Mouse (Mus musculus) mouse trophoblast stem cell (cell line): ENCODE measurements around the gene Polr1d.

Source experiments
- in situ Hi-C, 2 experiments: fragments of 300-500 bp; cut with MseI, MboI; formaldehyde crosslinking; loops; 2 replicates in 1 of 2; 3 replicates in 1 of 2; pipeline ENCODE4 v1.15.1; 2025

Gene Polr1d

DNA sequence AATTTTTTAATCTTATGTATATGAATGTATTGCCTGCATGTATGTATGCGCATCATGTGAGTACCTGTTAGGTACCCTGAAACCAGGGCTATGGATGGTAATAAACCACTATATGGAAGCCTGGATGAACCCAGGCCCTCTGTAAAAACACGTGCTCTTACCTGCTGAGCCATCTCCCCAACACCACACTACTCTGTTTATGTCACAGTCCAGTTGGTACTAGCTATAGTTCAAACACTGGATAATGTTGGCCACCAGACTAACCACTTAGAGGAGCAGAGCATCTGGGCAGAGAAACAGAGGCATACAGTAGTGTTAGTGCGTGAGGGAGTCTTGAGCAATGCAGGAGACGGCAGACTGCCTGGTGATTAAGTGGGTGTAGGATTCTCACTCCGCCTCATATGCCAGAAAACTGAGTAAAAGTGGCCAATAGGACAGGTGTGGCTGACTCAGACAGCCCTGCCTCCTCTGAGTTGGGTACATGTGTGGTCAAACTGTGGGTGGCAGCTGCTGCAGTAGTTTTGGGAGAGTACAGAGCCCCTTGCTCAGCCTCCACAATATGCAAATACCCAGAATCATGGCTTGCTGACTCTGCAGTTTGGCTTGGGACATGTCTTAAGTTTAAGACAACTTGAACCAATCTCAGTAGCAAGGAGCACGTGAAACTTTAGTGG, 21.1 kb upstream of the Polr1d start:
- in situ Hi-C loops: no loop called here

- in situ Hi-C loops: no loop called here
Measured at GRCm38 (mm10) chr5:147056712-147057290, 20.0 kb upstream of the Polr1d start.

DNA sequence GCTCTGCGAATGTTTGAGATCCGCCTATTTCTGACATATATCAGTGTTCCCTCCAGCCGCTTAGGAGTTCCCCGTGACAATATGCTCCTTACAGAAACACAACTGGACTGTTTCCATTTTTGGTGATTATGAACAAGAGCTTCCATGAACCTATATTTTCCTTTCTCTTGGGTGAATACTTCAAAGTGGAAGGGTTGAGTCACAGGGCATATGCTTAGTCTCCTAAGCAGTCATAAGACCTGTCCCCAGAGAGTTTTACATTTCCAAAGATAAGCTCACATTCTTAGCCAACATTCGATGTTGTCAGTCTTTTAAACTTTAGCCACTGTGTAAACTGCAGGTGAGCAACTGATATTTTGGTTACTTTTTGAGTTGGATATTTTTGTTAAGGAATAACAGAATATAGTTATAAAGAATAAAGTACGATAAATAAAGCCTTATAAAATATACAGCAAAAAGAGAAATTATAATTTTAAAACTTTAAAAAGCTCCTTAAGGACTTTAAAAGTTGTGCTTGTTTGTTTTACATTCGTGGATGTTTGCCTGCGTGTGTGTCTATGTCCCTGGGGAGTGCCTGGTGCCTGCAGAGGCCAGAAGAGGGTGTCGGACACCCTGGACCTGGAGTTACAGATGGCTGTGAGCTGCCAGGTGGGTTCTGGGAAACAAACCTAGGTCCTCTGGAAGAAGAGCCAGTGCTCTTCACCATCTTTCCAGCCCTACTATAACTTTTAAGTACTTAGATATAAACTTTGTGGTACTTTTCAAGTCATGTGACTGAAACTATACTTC, 19.0 kb upstream of the Polr1d start:
- in situ Hi-C loops: no loop called here

- in situ Hi-C loops: no loop called here
Measured at GRCm38 (mm10) chr5:147058661-147059060, 18.2 kb upstream of the Polr1d start.

DNA sequence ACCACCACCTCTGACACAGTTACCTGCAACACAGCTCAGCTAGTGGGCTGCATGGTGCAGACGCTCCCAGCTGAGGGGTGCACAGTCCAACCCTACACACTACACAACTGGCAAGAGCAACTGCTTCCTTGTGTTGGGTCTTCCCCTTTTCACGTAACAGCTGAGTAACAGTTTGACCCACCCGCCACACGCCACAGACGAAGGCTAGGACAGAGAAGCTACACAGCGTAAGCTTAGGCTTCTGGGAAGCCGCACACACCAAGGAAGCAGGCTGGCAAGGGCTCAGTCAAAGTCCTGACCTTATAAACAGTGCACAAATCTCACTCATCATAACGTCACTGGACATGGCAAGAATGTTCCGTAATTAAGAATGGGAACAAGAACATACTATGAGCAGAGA, 17.5 kb upstream of the Polr1d start:
- in situ Hi-C loops: no loop called here

GRCm38 (mm10) chr5:147060024-147060423, 16.8 kb upstream of the Polr1d start:
- in situ Hi-C loops: no loop called here

DNA sequence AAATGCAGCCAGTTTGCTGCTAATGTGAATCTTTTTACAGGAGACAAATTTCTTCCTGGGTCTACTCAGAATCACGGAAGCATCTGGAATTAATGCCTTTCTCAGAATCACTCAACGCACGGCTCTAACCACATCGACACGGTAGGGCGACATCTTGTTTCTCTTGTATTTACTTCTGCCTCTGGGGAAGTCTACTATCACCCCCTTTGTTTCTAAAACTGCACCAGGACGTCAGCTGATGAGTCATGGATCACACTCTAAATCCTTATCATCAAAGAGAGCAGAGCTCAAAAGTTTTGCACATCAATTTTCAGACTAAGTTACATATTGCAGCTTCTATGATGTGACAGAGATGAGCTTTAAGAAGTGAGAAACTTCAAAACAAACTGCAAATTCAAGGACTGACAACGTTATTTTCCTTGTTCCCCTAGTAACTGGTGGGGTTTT, 13.6 kb upstream of the Polr1d start:
- in situ Hi-C loops: no loop called here

- in situ Hi-C loops: no loop called here
Measured at GRCm38 (mm10) chr5:147066129-147066528, 10.7 kb upstream of the Polr1d start.

- in situ Hi-C loops: no loop called here
Measured at GRCm38 (mm10) chr5:147066965-147067364, 9.9 kb upstream of the Polr1d start.

DNA sequence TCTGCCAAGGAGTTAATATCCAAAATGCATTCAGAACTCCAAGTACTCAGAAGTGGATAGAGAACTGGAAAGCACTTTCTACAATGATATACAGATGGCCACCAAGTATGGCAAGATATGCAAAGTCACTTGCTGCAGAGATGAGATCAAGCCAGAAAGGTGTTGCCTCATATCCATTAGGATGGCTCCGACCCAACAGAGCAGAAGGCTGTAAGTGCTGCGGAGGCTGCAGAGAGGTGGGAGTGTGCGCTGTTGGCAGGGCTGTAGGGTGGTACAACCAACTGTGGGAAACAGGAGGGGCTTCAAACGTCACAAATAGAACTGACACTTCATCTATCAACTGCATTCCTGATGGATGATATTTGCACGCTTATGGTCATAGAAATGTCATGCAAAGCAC, 8.0 kb upstream of the Polr1d start:
- in situ Hi-C loops: no loop called here

DNA sequence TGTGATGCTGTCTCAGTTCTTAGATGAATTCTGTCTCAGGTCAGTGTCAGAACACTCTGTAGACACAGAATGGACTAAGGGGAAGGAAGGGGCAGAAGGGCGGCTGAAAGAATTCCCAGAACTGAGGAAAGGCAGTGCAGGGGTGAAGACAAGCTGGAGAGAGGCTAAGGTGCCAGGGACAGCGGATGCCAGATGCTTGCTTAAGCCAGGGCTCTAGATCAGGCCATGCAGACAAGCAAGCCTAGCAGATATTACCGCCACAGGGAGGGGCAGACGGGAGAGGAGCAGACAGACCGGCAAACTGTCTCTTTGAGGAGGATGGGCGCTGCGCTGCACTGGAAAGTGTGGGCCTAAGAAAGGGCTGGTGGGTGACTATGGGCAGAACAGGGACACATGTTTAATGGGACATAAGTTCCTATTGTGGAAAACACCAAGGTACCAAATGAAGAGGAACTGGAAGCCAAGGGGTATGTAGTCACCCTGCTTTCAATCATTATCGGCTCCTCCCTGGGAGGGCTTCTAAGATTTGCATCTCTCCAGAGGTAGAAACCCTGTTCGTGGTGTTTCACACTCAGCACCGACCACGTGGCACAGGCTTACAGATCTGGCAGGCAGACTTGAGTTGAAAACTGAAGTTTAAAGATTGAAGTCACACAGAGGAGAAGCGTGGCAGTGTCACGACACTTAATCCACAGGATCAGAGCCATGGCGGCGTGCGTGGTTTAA, 5.9 kb upstream of the Polr1d start:
- in situ Hi-C loops: no loop called here

DNA sequence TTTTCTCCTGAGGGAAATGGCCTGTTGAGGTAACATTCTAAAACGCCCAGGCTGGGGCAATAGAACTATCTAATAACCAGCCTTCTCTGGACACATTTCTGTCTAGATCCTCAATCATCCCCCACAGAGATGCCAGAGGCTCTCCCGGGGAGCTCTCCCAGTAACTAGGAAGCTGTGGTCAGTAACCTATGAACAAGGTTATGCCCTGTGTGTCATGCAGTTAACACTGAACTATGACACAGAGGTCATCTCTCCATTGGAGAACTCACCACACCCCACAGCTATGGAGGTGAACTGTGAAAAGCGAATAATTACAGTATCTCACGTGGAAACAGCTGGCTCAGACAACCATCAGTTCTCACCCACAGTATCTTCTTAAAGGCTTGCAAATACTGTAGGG, 5.0 kb upstream of the Polr1d start:
- in situ Hi-C loops: no loop called here

GRCm38 (mm10) chr5:147073805-147074204, 3.0 kb upstream of the Polr1d start:
- in situ Hi-C loops: no loop called here

GRCm38 (mm10) chr5:147075103-147076025, 1.5 kb upstream of the Polr1d start:
- in situ Hi-C loops: no loop called here

DNA sequence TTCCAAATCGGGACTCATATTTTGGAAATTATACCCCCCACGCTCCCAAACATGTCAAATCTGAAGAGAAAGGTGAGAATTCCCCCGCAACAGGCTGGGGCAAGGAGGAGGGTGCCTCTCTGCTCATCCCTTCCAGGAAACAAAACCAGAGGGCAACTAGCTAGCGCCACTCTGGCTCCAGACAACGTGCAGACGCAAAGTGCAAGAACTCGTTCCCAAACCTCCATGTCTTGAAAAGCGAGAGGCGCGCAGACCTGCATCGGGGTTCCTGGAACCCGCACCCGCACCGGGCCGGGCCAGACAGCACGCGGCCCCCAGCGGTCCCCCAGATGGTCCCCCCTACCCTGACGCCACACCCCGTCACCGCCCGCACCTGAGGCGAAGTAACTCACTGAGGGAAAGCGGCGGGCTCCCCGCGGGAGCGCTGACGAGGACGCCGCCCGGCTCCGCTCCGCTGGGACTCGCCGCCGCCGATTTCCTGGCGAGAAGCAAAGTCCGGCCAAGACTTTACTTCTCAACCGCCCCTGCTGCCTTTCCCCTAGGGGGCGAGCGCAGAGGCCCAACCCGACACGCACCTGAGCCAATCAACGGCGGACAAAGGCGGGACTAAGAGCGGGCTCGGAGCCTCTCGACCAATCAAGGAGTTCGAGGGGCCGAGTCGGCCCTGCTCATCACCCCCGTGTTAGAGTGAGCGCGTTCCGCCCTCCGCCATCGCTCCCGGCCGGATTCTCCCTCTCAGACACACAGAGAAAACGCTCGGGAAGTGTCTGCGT, 638 bp upstream of the Polr1d start, which contains the start of gene Lnx2:
Lnx2 (minus strand) TSS at position 561 of the 773 bp plus-strand sequence.
- in situ Hi-C loops: no loop called here

DNA sequence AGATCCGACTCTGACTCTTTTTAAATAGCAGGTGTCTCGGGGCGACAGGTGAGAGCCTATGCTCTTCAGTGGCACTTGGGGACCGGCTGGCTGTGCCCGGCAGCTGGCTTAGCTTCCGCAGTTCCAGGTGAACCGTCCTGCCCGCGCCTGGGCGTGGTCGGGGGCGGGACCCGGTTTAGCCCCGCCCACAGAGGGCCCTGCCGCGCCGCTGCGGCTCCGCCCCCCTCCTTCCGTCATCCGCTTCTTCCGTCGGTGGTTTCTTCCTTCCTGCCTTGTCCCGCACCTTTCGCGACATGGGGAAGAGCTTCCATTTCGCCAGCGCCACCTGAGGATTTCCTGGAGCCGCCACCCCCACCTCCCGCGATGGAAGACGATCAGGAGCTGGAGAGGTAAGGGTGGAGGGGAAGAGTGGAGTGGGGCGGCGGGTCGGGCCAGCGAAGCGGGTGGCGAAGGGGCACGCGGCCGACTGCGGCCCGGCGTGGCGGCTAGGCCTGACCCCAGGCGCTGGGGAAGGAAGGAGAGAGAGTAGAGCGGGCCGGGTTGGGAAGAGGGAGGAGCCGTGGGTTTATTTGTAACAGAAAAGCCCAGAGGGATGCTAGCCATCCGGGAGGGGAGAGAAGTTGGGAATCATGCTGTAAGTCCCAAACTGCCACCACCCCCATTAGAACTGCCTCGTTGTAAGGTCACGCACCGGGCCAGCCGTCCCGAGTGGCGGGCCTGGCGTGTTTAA, 620 bp downstream of the Polr1d start:
- in situ Hi-C loops: no loop called here

DNA sequence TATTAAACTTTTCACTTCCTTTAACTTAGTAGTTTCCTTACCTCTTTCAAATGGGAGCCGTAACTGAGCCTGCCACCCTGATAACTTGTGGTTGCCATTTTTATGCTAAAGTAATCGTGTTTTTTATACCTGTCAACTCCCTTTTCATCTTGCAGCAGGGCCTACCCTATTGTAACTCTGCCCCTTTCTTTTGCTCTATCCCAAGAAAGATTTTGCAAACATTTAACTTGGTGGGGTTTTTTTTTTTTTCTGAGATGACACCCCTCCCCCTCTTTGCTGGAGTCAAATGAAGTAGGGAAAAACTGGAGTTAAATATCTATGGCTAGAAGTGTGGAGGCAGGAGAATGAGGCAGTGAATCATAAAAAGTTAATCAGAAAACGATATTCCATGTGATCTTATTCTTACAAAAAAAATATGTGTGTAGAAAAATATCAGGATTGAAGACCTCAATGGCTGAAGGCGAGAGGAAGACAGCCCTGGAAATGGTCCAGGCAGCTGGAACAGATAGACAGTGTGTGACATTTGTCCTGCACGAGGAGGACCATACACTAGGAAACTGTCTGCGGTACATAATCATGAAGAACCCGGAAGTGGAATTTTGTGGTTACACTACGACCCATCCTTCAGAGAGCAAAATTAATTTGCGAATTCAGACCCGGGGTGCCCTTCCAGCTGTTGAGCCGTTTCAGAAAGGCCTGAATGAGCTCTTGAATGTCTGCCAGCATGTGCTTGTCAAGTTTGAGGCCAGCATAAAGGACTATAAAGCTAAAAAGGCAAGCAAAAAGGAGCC, 1.5 kb downstream of the Polr1d start:
- in situ Hi-C loops: no loop called here

GRCm38 (mm10) chr5:147085201-147085894, 8.5 kb downstream of the Polr1d start:
- in situ Hi-C loops: no loop called here
